Mouse (Mus musculus) lung, postnatal 36 days (tissue): Measurements from ENCODE around the gene Rnf141.
A peak's percentile ranks its signal among the peaks of the same experiment; 100 is the strongest.

Experiments used
- DNase-seq: peaks from one replicate; pipeline ENCODE4 v3.0.0; 2022; ENCODE audit warnings: mixed read lengths

Gene Rnf141

DNA sequence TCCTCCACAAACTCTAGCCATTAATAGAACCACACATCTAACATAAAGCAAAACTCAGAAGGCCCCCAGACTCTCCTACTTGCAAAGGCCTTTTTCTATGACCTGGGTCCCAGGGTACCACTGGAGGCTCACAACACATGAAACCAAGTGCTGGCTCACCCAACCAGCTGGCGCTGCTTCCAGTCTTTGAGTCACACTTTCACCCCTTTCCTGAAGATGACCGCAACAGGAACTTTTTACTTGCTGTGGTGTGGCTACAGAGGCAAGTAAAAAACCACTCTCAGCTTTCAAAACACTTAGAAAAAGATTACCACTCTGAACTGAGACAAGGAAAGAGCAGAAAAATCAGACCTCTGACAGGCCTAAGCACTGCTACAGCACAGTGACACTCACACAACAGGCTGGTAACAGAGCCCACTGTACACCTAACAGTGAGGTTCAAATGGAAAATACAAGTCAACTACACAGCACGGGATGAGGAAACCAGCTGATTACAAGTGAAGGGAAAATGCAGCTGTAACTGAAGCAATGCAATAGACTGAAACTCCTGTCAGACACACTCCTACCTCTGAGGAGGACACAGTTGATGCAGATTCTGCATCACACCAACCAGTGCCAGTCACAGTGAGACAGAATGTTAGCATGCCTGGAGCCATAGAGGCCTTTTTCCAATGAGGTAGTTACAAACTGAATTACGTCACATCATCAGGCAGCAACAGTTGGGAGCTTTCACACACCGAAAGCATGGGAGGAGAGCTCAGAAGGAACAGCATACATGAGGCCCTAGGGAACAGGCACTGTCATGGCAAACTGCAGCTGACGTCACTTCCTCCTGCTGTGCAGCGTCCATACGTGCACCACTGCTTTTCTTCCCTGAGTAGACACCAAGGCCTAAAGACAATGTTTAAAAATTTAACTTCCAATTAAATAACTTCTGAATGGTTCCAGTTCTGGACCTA is 20.0 kb downstream of the Rnf141 start:
- no peak for DNase-seq

GRCm38 (mm10) chr7:110823593-110823992 is 20.7 kb downstream of the Rnf141 start:
- no peak for DNase-seq

- DNase-seq = no peak
These were observed 21.2 kb downstream of the Rnf141 start for GRCm38 (mm10) chr7:110823076-110823475.

DNA sequence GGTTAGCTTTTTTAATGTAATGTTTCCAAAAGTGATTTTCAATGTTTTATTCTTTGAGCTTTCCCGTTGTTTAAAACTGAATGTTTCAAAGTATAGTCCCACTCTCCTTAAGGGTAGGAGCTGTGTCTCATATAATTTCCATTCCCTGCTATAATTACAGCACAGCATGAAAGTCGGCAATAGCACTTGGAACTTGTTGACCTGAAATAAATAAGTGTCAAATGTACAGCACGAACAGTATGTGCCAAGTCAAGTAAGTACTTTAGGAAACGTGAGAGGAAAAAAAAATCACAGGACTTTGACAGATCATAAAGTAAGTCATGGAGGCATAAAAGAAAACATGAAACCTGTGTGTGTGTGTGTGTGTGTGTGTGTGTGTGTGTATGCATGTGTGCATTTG is 22.2 kb downstream of the Rnf141 start:
- no peak for DNase-seq

DNA sequence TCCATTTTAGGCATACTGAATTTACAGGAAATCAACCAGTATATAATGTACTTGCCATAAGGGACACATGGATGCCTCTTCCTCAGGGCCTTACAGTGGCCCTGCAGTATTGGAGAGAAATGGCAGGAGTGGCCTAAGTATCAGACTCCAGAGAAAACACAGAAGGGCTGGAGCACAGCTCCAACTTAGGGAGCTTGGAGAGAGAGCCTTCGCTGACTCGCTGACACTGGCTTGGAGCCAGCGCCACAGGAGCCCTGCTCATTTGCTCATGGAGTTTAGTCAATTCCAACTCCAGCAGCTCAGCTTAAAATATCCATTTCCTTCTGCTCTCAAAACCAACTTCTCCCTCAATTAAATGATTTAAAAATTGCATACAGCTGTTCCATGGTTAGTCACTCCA is 22.6 kb downstream of the Rnf141 start:
- DNase-seq = no peak

DNA sequence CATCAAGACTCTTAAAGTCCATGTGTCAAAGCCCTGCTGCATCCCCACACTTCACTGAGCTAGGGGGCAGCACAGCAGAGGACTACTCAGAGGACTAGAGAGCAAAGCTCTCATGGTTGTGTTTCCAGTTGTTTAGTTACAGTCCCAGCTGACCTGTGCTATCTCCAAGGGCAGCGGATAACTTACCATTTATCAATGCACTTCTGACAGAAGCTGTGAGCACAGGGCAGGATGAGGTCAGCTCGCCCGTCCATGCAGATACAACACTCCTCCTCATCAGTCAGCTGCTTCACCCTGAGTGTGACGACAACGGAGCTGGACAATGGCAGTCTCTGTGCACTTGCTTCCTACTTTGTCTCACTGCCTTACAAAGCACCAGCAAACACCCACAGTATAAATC is 23.2 kb downstream of the Rnf141 start:
- DNase-seq = no peak

- peak; percentile 68 for DNase-seq
These were observed 25.4 kb downstream of the Rnf141 start for GRCm38 (mm10) chr7:110818787-110819350.

DNA sequence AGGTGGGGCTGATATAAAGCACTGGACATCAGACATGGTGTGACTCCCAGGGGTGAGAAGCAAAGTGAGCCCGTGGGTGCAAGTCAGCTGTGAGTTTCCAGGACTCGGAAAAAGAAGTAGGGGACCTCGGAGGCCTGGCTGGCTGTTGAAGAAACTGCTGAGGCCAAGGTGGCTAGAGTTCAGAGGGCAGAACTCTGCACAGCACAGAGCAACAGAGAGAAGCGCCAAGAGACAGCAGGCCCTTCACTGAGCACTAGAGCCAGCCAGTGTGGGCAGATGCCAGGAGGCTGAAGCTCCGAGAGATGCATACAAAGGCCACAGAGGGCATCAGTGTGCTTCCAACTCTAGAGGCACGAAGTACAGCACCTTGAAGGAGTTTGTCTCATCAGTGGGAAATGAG is 26.1 kb downstream of the Rnf141 start:
- peak; percentile 45 for DNase-seq

GRCm38 (mm10) chr7:110816037-110816436 is 28.2 kb downstream of the Rnf141 start:
- peak; percentile 85 for DNase-seq

- no peak for DNase-seq
These were observed 30.3 kb downstream of the Rnf141 start for GRCm38 (mm10) chr7:110813983-110814382.

DNA sequence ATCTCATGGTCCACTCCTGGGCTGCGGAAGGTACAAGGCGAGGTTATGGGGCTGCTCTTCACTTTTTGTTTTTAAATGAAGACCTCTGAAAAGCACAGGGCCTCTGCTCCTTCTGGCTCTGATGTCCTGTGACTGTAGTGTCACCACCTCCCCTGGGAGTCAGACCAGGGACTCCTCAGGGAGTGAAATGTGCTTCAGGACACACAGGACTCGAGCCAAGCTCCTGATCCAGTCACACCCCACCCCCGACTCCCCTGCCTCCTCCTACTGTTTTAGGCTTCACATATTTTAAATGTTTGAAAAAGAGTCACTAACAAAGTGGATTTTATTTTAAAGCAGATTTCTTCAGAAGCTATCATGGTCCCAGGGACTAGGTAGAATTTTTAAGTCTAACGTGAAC is 32.7 kb downstream of the Rnf141 start:
- no peak for DNase-seq

DNA sequence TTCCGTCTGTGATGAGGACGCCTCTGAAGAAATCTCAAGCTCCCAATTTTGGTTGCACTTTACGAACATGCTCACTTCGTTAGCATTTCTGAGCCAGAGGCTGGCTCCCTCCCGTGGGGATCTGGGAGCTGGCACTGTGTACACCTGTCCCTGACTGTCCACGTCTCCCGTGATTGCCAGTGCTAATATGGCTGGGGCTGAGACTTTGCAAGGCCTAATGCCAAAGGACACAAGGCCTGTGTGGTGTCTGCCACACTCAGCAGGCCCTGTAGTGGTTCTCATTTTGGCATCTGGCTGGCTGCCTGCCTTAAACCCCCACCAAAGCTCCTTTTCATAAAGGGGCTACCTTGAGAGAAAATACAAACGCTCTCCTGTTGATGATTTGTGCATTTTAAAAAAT is 33.3 kb downstream of the Rnf141 start:
- no peak for DNase-seq

- no peak for DNase-seq
These were observed 34.4 kb downstream of the Rnf141 start for GRCm38 (mm10) chr7:110809585-110810557.

DNA sequence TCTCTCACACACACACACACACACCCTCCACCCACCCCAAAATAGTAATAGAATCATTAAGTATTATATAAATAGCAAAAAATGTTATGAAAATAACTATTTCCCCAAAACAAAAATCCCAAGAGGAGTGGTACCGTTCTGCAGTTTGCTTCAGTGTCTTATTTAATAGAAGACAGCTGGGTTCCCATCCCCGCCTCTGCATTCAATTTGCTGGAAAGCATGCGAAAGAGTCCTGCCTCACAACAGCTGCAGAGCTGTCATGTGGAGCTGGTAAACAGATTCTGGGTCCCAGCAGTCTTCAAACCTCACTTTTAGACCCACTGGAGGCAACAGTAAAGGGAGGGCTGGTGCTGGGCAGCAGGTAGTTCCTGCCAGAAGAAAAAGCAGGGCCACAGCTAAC is 35.3 kb downstream of the Rnf141 start:
- DNase-seq = no peak

- DNase-seq = no peak
These were observed 36.7 kb downstream of the Rnf141 start for GRCm38 (mm10) chr7:110807460-110808030.

DNA sequence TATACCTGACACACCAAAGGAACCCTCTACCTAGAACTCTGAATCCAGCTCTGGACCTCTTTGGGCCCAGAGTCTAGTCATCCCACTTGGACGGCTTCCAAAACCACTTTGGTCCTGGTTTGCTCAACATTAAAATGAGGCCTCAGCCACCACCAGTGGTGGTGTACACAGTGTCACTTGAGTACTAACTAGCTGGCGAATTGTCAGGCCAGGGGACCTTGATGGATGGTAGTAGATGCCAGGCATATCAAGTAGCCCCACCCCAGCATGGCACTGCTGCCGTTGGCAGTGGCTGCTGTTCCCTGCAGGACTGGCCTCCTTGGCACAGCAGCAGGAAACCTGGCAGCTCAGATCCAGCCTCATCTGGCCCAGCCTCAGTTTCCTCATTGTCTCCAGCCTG is 40.0 kb downstream of the Rnf141 start:
- peak; percentile 79 for DNase-seq

GRCm38 (mm10) chr7:110803131-110803530 is 41.1 kb downstream of the Rnf141 start:
- DNase-seq = no peak

GRCm38 (mm10) chr7:110801028-110801427 is 43.2 kb downstream of the Rnf141 start:
- DNase-seq = peak; percentile 94

DNA sequence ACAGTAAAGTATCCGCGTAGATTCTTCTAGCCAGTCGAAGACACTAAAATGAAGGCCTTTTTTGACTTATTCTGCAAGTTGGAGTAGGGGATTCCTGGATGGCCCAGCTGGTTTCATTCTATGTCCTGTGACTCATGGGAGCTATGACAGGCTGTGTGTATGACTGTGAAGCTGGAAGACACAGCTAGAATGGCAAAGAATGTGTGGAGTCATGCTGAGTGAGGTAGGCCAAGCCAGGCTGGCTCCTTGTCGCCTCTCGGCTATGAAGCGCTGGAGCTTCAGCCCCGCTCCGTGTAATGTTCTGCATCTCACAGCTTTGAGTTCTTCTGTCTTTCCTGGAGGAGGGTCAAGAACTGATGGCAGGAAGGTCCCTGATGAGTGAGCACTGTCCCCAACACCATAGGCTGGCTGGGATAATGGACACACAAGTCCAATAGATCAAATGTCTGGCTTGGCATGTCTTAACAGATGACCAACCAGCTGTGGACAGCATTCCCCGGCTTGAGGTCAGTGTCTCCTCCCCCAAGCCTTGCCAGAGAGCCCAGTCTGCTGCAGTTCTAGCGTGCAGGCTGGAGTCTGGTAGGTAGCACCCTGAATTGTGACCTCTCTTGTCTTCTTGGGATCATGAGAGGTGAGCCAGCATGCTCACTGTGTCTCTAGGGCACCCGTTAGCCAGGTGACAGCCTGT is 46.4 kb downstream of the Rnf141 start:
- DNase-seq = no peak

DNA sequence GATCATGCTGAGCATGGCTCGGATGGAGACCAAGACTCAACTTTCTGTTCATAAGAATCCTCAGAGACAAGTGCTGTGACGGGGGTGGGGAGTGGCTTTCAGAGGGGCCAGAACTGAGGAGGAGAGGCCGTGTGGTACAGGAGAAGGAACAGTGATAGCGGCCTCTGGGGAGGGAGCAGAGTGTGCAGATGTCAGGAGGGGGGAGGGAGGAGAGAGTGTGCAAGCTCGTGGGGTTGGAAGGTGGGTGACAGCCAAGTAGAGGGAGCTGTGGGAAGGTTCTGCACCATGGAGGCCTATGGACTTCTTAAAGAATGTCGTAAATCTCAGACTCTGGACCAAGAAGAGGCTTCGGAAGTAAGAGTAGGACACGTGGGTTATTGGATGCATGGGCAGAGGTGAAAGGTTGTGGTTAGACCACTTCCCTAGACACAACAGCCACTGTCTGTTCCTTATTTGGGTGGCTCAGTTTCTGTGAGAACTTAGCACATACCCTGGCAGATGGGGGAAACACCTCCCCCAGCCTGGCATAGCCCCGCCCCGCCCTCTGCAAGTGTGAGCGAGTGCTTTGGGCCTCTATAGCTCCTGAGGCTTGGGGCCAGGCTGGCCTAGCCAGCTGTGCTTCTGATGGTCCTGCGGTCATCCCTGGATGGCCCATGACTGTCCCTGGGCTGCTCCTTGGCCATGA is 47.7 kb downstream of the Rnf141 start:
- peak; percentile 80 for DNase-seq

DNA sequence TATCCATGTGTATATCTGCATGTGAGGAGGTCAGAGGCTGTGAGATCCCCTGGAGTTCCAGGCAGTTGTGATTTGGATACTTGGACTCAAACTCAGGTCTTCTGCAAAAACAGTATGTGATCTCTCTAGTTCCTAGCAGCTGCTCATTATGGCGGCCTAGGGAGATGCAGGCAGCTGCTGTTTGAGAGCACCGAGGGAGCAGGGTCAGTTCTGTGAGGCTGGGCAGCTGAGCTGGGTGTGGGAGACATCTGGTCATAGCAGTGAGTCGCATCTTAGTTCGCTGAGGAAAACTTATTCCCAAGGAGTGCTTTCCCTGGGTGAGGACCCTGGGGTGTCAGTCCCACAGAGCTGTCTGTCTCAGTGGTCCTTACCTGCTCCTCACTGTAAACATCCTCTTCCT is 49.5 kb downstream of the Rnf141 start:
- DNase-seq = no peak

GRCm38 (mm10) chr7:110792834-110793233 is 51.4 kb downstream of the Rnf141 start:
- DNase-seq = no peak
